Mouse (Mus musculus): ENCODE data around the gene Cdc123. TPM values are rescaled to one million over a fixed set of nuclear protein-coding genes. Genes with fewer than 3 reads are reported as not detected.

Gene Cdc123
- polyA plus RNA-seq, 1 experiment = 79.8 TPM

DNA sequence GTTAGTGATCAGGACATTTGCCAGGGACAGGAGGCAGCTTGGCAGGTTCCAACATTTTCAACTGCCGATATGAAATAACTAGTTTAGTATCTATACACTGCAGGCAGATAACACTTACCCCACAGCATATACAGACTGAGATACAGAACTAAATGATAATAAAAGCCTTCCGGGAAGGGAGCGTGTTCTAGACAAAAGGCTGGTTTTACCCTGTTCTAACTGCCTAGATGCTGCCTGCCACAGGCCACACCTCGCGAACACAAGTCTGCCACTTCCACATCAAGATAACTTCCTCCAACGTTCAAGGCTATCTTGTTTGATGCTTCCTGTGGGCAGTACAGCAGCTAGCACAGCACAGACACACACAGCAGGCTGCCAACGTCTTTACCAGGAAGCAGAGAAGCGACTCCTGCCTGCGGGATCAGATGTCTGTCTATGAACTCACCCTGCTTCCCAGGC lies 43.8 kb downstream of the Cdc123 start:
- H3K4me3 ChIP-seq (ENCODE audit: control insufficient read depth, insufficient read depth, low read length) = no peak overlapping the region

DNA sequence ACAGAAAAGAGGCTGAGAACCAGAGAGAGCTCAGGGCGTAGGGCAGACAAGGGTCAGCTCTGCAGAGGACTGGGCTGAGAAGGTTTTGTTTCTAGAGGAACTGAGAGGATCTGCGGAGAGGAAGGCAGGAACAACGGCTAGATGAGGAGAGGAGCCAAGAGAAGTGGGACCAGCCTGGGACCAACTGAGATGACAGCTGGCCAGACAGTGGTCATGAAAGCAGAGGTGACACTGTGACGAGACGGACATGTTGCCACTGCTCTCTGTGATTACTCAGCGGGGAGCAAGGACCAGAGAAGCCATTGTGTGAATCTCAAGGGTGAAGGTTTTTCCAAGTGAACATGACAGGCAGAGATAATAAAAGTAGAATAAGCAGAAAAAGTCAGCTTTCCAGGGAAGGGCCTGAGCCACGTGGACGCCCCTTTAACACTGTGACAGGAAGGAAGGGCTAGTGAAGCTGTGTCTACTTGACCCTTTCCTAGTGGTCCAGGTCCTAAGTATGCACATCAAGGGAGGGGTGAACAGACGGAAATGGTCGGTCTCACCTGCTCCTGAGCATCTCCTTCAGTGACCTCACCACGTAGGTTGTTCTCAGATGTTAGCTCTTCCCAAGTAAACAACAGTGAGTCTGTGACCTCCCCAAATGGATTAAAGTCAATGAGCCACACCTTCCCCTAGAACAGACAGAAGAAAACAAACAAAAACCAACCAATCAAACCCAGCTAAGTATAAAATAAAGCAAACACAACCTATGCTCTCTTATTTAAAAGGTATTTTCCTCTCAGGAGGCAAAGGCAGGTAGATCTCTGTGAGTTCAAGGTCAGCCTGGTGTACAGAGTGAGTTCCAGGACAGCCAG lies 46.9 kb downstream of the Cdc123 start:
- Histone ChIP-seq H3K36me3 (ENCODE audit: control insufficient read depth, insufficient read depth, low read length) (peaks cover 37% of the 10 kb centered on the region), H3K27me3 (ENCODE audit: control insufficient read depth, insufficient read depth, low read length) (no peaks in the 10 kb centered on the region), H3K27ac (ENCODE audit: control insufficient read depth, insufficient read depth, low read length) (no peak overlapping the region), H3K4me3 (ENCODE audit: control insufficient read depth, insufficient read depth, low read length) (no peak overlapping the region), H3K4me1 (replicated peaks; ENCODE audit: control insufficient read depth, insufficient read depth, low read length) (peaks cover 6% of the 10 kb centered on the region)
- 96% methylated on average over 11 of the region's 11 CpGs for WGBS
- TF ChIP-seq POLR2A (IDR thresholded peaks at IDR 0.05; ENCODE audit: control insufficient read depth, extremely low read depth, insufficient read depth, low read length, poor library complexity) = no peak
- no peak for DNase-seq

More for the DNA sequence above, 43.8 kb downstream of the Cdc123 start:
- peaks cover 6% of the 10 kb centered on the region for H3K4me1 ChIP-seq (replicated peaks; ENCODE audit: control insufficient read depth, insufficient read depth, low read length)
- no peak for DNase-seq
- no peak overlapping the region for H3K27ac ChIP-seq (ENCODE audit: control insufficient read depth, insufficient read depth, low read length)
- TF ChIP-seq POLR2A (IDR thresholded peaks at IDR 0.05; ENCODE audit: control insufficient read depth, extremely low read depth, insufficient read depth, low read length, poor library complexity) = no peak
- no peak for TF ChIP-seq CTCF (IDR thresholded peaks at IDR 0.05; ENCODE audit: borderline replicate concordance, control insufficient read depth, extremely low read depth, insufficient read depth, low read length, poor library complexity)
- no peaks in the 10 kb centered on the region for H3K27me3 ChIP-seq (ENCODE audit: control insufficient read depth, insufficient read depth, low read length)
- H3K36me3 ChIP-seq (ENCODE audit: control insufficient read depth, insufficient read depth, low read length) = peaks cover 18% of the 10 kb centered on the region
- WGBS = 11% methylated on average over 9 of the region's 9 CpGs

DNA sequence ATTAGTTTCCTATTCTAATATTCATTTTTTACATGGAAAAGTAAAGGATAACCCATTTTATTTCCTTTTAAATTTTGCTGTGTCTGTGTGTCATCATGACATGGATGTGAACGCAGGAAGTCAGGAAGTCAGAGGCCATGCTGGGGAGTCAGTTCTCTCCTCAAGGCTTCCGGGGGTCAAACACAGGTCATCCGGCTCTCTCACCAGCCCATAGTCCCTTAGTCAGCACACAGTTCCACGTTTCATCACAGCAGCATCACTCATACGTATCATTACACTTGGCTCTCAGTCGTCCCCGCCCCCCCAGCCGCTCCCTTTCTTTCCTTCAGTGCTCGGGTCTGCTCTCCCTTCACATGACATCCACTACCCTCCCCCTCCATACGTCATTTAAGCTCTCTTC lies 51.2 kb downstream of the Cdc123 start:
- Histone ChIP-seq H3K27ac (ENCODE audit: control insufficient read depth, insufficient read depth, low read length) (no peak overlapping the region), H3K27me3 (ENCODE audit: control insufficient read depth, insufficient read depth, low read length) (no peaks in the 10 kb centered on the region), H3K4me3 (ENCODE audit: control insufficient read depth, insufficient read depth, low read length) (no peak overlapping the region), H3K36me3 (ENCODE audit: control insufficient read depth, insufficient read depth, low read length) (peaks cover 34% of the 10 kb centered on the region), H3K4me1 (replicated peaks; ENCODE audit: control insufficient read depth, insufficient read depth, low read length) (no peaks in the 10 kb centered on the region)
- WGBS = 95% methylated on average over 10 of the region's 10 CpGs
- no peak for TF ChIP-seq CTCF (IDR thresholded peaks at IDR 0.05; ENCODE audit: borderline replicate concordance, control insufficient read depth, extremely low read depth, insufficient read depth, low read length, poor library complexity)
- no peak for TF ChIP-seq POLR2A (IDR thresholded peaks at IDR 0.05; ENCODE audit: control insufficient read depth, extremely low read depth, insufficient read depth, low read length, poor library complexity)
- DNase-seq = no peak

DNA sequence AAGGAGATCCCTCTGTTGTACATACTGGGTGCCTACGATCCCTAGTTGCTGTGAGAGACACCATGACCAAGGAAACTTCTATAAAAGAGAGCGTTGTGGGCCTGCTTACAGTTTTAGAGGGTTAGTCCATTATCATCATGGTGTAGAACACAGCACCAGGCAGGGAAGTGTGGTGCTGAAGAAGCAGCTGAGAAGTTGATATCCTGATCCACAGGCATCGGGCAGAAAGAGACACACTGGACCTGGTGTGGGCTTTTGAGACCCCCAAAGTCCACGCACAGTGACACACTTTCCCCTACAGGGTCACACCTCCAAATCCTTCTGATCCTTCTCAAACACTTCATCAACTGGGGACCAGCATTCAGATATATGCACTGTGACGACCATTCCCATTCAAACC lies 52.9 kb downstream of the Cdc123 start:
- H3K4me3 ChIP-seq (ENCODE audit: control insufficient read depth, insufficient read depth, low read length) = no peak overlapping the region
- 98% methylated on average over 5 of the region's 5 CpGs for WGBS
- no peak overlapping the region for H3K27ac ChIP-seq (ENCODE audit: control insufficient read depth, insufficient read depth, low read length)
- no peak for DNase-seq
- H3K27me3 ChIP-seq (ENCODE audit: control insufficient read depth, insufficient read depth, low read length) = no peaks in the 10 kb centered on the region
- H3K4me1 ChIP-seq (replicated peaks; ENCODE audit: control insufficient read depth, insufficient read depth, low read length) = no peaks in the 10 kb centered on the region
- H3K36me3 ChIP-seq (ENCODE audit: control insufficient read depth, insufficient read depth, low read length) = peaks cover 25% of the 10 kb centered on the region
- TF ChIP-seq POLR2A (IDR thresholded peaks at IDR 0.05; ENCODE audit: control insufficient read depth, extremely low read depth, insufficient read depth, low read length, poor library complexity) (no peak), CTCF (IDR thresholded peaks at IDR 0.05; ENCODE audit: borderline replicate concordance, control insufficient read depth, extremely low read depth, insufficient read depth, low read length, poor library complexity) (no peak)

DNA sequence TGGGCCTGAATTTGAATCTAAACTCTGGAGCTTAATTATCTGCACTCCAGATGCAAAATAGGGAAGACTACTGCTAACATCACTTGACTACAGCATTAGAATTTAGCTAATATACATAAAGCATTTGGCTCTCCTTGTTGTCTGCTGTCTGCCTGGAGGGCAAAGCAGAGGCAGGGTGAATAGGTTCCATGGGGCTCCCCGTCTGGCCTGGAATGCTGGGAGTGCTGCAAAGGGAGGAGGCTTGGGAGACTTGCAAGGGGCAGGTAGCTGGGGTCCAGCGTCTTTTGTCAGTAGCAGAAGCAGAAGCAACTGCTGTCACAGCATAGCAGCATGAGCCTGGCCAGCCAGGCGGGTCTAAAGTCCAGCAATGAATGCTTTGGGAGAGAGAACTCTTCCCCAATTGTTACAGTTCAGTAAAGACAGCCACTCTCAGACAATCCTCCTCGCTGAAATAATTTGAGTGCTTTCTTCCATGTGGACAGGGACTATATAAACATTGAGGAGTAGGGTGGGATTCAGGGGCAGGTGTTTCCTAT lies 55.3 kb downstream of the Cdc123 start:
- H3K27ac ChIP-seq (ENCODE audit: control insufficient read depth, insufficient read depth, low read length) = no peak overlapping the region
- H3K27me3 ChIP-seq (ENCODE audit: control insufficient read depth, insufficient read depth, low read length) = no peaks in the 10 kb centered on the region
- peaks cover 8% of the 10 kb centered on the region for H3K36me3 ChIP-seq (ENCODE audit: control insufficient read depth, insufficient read depth, low read length)
- no peak for TF ChIP-seq CTCF (IDR thresholded peaks at IDR 0.05; ENCODE audit: borderline replicate concordance, control insufficient read depth, extremely low read depth, insufficient read depth, low read length, poor library complexity)
- no peak for TF ChIP-seq POLR2A (IDR thresholded peaks at IDR 0.05; ENCODE audit: control insufficient read depth, extremely low read depth, insufficient read depth, low read length, poor library complexity)
- DNase-seq = no peak
- H3K4me3 ChIP-seq (ENCODE audit: control insufficient read depth, insufficient read depth, low read length) = no peak overlapping the region
- WGBS = 84% methylated on average over 4 of the region's 4 CpGs
- no peaks in the 10 kb centered on the region for H3K4me1 ChIP-seq (replicated peaks; ENCODE audit: control insufficient read depth, insufficient read depth, low read length)

DNA sequence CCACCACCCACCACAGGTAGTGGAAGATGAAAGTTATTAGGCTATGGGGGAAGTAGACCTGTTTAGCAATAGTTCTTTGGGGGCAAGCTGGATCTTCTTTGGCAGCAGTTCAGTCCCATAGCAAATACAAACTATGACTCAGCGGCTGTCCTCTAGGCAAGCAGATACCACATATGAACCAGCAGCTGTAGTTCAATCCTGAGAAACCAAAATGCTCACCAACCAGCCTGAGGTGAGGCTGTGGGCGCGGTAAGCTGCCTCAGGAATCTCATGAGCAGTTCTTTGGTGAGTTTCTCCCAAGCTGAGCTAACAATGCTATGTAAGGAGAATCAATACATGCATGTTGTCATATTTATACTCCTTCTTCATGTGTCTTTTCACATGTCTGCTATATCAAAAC lies 57.6 kb downstream of the Cdc123 start:
- Histone ChIP-seq H3K4me1 (replicated peaks; ENCODE audit: control insufficient read depth, insufficient read depth, low read length) (no peaks in the 10 kb centered on the region), H3K27me3 (ENCODE audit: control insufficient read depth, insufficient read depth, low read length) (no peaks in the 10 kb centered on the region), H3K27ac (ENCODE audit: control insufficient read depth, insufficient read depth, low read length) (no peak overlapping the region), H3K4me3 (ENCODE audit: control insufficient read depth, insufficient read depth, low read length) (no peak overlapping the region), H3K36me3 (ENCODE audit: control insufficient read depth, insufficient read depth, low read length) (no peaks in the 10 kb centered on the region)
- DNase-seq = no peak
- WGBS = 97% methylated on average over 3 of the region's 3 CpGs
- no peak for TF ChIP-seq POLR2A (IDR thresholded peaks at IDR 0.05; ENCODE audit: control insufficient read depth, extremely low read depth, insufficient read depth, low read length, poor library complexity)
- TF ChIP-seq CTCF (IDR thresholded peaks at IDR 0.05; ENCODE audit: borderline replicate concordance, control insufficient read depth, extremely low read depth, insufficient read depth, low read length, poor library complexity) = no peak

Data from thymus, adult 2 months (tissue).